Mouse (Mus musculus) lung, postnatal 10 days (tissue): ENCODE measurements around the gene Cops4.

ENCODE experiments used
- DNase-seq: peaks from one replicate; pipeline ENCODE4 v3.0.0; 2021

Gene Cops4

GRCm38 (mm10) chr5:100581622-100582434 is 63.7 kb downstream of the Cops4 start:
- no peak for DNase-seq

GRCm38 (mm10) chr5:100582435-100582826 is 64.3 kb downstream of the Cops4 start:
- no peak for DNase-seq

- DNase-seq = no peak
These were observed 65.0 kb downstream of the Cops4 start for GRCm38 (mm10) chr5:100583066-100583465.

GRCm38 (mm10) chr5:100585206-100585644 is 67.1 kb downstream of the Cops4 start:
- no peak for DNase-seq

- no peak for DNase-seq
These were observed 67.5 kb downstream of the Cops4 start for GRCm38 (mm10) chr5:100585657-100586056.

GRCm38 (mm10) chr5:100587136-100587535 is 69.0 kb downstream of the Cops4 start:
- no peak for DNase-seq

- DNase-seq = no peak
These were observed 69.5 kb downstream of the Cops4 start for GRCm38 (mm10) chr5:100587626-100588025.

- DNase-seq = no peak
These were observed 72.4 kb downstream of the Cops4 start for GRCm38 (mm10) chr5:100590505-100590904.

- DNase-seq = no peak
These were observed 76.8 kb downstream of the Cops4 start for GRCm38 (mm10) chr5:100594803-100595467.

GRCm38 (mm10) chr5:100595999-100596398 is 77.9 kb downstream of the Cops4 start:
- DNase-seq = no peak
